Mouse (Mus musculus) hindbrain, embryonic 16.5 days (tissue): ENCODE data around the gene D430041D05Rik. TPM values are rescaled to one million over a fixed set of nuclear protein-coding genes. Genes with fewer than 3 reads are reported as not detected.
A peak's percentile ranks its signal among the peaks of the same experiment; 100 is the strongest.

Experiments
- ATAC-seq: fragments of 200-750 bp; cut with Nextera tagmentation; 2 replicates; pipeline ENCODE4 v1.8.0; 2017; ENCODE audit warnings: moderate TSS enrichment, moderate library complexity
- H3K27ac ChIP-seq: fragments of 300-500 bp; sonication (generic); 2 replicates; pipeline ENCODE4 v1.5.1; 2014; ENCODE audit warnings: low read depth, mild to moderate bottlenecking, control low read depth, low read length, moderate library complexity
- H3K27me3 ChIP-seq: fragments of 300-500 bp; sonication (generic); replicated peaks from 2 replicates; pipeline ENCODE4 v1.6.1; 2014; ENCODE audit warnings: low read length; ENCODE audit not compliant: control insufficient read depth, insufficient read depth
- H3K36me3 ChIP-seq: fragments of 300-500 bp; sonication (generic); 2 replicates; pipeline ENCODE4 v1.6.1; 2014; ENCODE audit warnings: mild to moderate bottlenecking, low read length, moderate library complexity, mixed read lengths; ENCODE audit not compliant: control insufficient read depth, insufficient read depth
- H3K4me1 ChIP-seq: fragments of 300-500 bp; sonication (generic); 2 replicates; pipeline ENCODE4 v1.6.1; 2014; ENCODE audit warnings: low read depth, low read length; ENCODE audit not compliant: control insufficient read depth, insufficient read depth
- H3K4me2 ChIP-seq: fragments of 300-500 bp; sonication (generic); 2 replicates; pipeline ENCODE4 v1.6.1; 2014; ENCODE audit warnings: mild to moderate bottlenecking, low read length, control low read depth, moderate library complexity
- H3K4me3 ChIP-seq: fragments of 300-500 bp; sonication (generic); 2 replicates; pipeline ENCODE4 v1.5.1; 2014; ENCODE audit warnings: mild to moderate bottlenecking, low read length, control low read depth, moderate library complexity
- H3K9ac ChIP-seq: fragments of 300-500 bp; sonication (generic); 2 replicates; pipeline ENCODE4 v1.6.1; 2014; ENCODE audit warnings: low read depth, mild to moderate bottlenecking, control low read depth, low read length, moderate library complexity
- H3K9me3 ChIP-seq: fragments of 300-500 bp; sonication (generic); 2 replicates; pipeline ENCODE4 v1.6.1; 2014; ENCODE audit warnings: mild to moderate bottlenecking, low read length, moderate library complexity; ENCODE audit not compliant: control insufficient read depth
- WGBS: fragments of 180-500 bp; shearing (Covaris S2); extraction: QIAGEN DNeasy Blood & Tissue Kit; methylation state at CpG from one replicate; pipeline ENCODE4 v1.1.7; 2014; 5-methylcytosine and 5-hydroxymethylcytosine counted together
- polyA plus RNA-seq: library from polyadenylated mRNA; unstranded; fragments of >200 nt; fragmentation: Nextera tagmentation; extraction: Ambion mirVana; gene quantifications from 2 replicates; pipeline ENCODE4 v1.2.1, GENCODE M21; 2015

The D430041D05Rik gene
- polyA plus RNA-seq, 1 experiment from 2014 or later: 8.9 TPM

DNA sequence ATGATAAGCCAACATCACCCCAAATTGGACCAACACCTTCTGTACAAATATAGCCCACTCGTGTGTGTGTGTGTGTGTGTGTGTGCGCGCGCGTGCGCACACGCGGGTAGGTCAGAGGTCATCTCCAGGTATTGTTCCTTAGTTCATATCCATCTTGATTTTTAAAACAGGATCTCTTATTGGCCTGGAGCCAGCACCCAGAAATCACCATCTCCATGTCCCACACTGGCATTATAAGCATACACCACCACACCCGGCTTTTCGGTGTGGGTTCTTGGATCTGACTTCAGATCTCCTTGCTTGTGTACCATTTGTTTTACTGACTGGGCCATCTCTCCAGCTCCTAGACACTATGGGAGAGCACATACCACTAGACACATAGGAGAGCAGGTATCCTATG is 91.4 kb downstream of the D430041D05Rik start:
- ATAC-seq: no peak
- 96% methylated on average over 10 of the region's 10 CpGs for WGBS
- Histone ChIP-seq H3K4me3 (no peak overlapping the region), H3K9me3 (no peaks in the 10 kb centered on the region), H3K27me3 (no peaks in the 10 kb centered on the region), H3K4me2 (no peak overlapping the region), H3K9ac (no peak overlapping the region), H3K4me1 (peaks cover 17% of the 10 kb centered on the region), H3K27ac (no peak overlapping the region), H3K36me3 (no peaks in the 10 kb centered on the region)

DNA sequence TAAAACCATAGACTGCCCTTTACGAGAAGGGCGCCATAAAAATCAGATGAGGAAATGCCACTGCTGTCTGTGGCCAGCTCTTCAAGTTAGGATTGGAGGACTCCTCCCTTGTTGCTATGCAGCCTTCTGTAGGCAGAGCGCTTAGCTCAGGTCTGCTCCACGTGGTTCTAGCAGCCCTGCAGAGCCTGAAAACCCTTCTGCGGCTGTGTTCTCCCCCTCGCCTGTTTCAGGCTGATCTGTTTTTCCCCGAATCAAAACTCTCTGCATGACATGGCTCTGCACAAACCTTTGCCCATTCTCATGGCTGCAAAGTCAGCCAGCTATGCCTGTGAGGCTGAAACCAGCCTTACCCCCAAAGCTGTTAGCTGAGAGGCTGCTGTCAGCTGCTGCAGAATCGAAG is 91.9 kb downstream of the D430041D05Rik start:
- H3K4me3 ChIP-seq: no peak overlapping the region
- no peak overlapping the region for H3K4me2 ChIP-seq
- no peaks in the 10 kb centered on the region for H3K27me3 ChIP-seq
- H3K27ac ChIP-seq: peak overlapping the region; percentile 71
- peaks cover 17% of the 10 kb centered on the region for H3K4me1 ChIP-seq
- ATAC-seq: peak; percentile 84
- H3K9ac ChIP-seq: no peak overlapping the region
- H3K9me3 ChIP-seq: no peaks in the 10 kb centered on the region
- 48% methylated on average over 8 of the region's 8 CpGs for WGBS
- no peaks in the 10 kb centered on the region for H3K36me3 ChIP-seq

DNA sequence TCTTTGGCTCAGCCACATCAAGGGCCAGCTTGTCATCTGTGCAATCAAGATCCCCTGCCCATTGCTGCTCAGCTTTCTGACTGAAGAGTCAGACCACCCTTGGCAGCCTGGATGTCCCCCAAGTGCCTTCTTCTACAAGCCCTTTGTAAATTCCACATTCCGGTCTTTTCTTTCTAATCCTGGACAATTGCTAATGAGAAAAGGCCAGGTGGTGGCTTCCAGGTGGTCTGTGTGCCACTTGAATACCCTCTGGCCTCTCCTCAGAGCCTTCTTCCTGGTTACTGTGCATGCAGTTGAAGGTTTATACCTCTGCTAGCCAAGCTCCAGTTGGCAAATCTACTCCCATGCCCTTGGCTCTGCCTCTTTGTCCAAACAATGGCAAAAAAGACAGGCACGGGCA is 92.6 kb downstream of the D430041D05Rik start:
- Histone ChIP-seq H3K9me3 (no peaks in the 10 kb centered on the region), H3K4me1 (peaks cover 17% of the 10 kb centered on the region), H3K9ac (no peak overlapping the region), H3K27me3 (no peaks in the 10 kb centered on the region), H3K27ac (no peak overlapping the region), H3K4me3 (no peak overlapping the region), H3K4me2 (no peak overlapping the region), H3K36me3 (no peaks in the 10 kb centered on the region)
- 89% methylated on average over 2 of the region's 2 CpGs for WGBS
- ATAC-seq: no peak

DNA sequence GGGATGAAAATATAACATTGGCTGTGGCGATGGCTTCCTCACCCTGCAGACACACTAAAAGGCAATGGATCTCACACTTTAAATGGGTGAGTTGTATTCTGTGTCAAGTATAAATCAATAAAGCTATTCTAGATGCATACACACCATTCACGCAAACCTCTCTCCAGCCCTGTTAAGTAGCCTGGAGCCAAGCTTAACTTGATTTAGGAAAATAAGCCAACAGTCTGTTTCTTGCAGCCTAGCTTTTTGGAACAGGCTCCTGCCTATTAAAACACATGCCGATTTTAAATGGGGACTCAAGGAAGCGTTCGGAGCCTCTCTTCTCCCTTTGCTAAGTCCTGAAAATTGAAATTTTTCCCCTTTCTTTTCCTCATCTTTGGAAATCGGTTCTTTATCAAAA is 93.2 kb downstream of the D430041D05Rik start:
- H3K9ac ChIP-seq: no peak overlapping the region
- H3K9me3 ChIP-seq: no peaks in the 10 kb centered on the region
- H3K27ac ChIP-seq: peak overlapping the region; percentile 6; the same call in 1 of the 2 replicates
- ATAC-seq: no peak
- H3K4me2 ChIP-seq: no peak overlapping the region
- no peaks in the 10 kb centered on the region for H3K36me3 ChIP-seq
- H3K27me3 ChIP-seq: no peaks in the 10 kb centered on the region
- H3K4me3 ChIP-seq: no peak overlapping the region
- H3K4me1 ChIP-seq: peaks cover 17% of the 10 kb centered on the region
- WGBS: 74% methylated on average over 6 of the region's 6 CpGs

DNA sequence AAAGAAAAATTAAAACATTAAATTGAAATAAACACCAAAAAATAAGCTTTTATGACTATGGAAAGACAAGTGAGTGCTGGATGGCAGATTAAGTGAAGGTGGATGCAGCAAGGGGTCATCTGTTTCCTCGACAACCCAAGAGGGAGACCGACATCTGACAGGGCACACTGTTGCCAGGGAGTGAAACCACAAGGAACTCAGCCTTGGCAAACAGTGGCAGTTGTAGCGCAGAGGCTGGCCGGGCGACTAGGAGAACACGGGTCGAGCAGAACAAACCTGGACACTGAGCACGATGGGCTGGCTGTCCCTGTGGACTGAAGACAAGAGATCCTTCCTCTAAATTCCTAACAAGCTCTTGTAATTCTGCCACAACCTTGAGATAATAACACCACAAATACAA is 94.3 kb downstream of the D430041D05Rik start:
- no peaks in the 10 kb centered on the region for H3K36me3 ChIP-seq
- H3K27ac ChIP-seq: no peak overlapping the region
- H3K9ac ChIP-seq: no peak overlapping the region
- H3K9me3 ChIP-seq: no peaks in the 10 kb centered on the region
- 47% methylated on average over 8 of the region's 8 CpGs for WGBS
- no peak overlapping the region for H3K4me2 ChIP-seq
- no peaks in the 10 kb centered on the region for H3K27me3 ChIP-seq
- H3K4me1 ChIP-seq: peaks cover 17% of the 10 kb centered on the region
- ATAC-seq: no peak
- no peak overlapping the region for H3K4me3 ChIP-seq

DNA sequence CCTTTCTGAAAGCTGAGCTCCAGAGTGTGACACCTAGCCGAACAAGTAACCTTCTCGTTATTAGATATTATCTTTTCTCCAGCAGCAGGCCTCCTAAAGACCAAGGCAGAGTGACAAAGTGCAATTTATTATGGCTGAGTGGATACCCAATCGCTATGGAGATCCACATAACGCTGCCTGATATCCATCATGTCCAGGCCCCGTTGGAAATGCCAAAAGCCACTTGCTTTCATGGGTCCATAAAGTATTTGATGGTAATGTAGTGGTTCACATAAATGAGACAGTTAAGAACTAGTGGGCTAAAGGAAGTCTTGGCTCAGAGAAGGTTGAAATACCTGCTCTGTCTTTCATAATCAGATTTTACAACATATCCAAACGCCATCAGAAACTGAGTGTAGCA is 97.6 kb downstream of the D430041D05Rik start:
- no peak overlapping the region for H3K4me2 ChIP-seq
- H3K27me3 ChIP-seq: no peaks in the 10 kb centered on the region
- peaks cover 2% of the 10 kb centered on the region for H3K4me1 ChIP-seq
- no peaks in the 10 kb centered on the region for H3K9me3 ChIP-seq
- H3K9ac ChIP-seq: no peak overlapping the region
- ATAC-seq: no peak
- H3K4me3 ChIP-seq: no peak overlapping the region
- H3K36me3 ChIP-seq: no peaks in the 10 kb centered on the region
- no peak overlapping the region for H3K27ac ChIP-seq
- 72% methylated on average over 6 of the region's 6 CpGs for WGBS

DNA sequence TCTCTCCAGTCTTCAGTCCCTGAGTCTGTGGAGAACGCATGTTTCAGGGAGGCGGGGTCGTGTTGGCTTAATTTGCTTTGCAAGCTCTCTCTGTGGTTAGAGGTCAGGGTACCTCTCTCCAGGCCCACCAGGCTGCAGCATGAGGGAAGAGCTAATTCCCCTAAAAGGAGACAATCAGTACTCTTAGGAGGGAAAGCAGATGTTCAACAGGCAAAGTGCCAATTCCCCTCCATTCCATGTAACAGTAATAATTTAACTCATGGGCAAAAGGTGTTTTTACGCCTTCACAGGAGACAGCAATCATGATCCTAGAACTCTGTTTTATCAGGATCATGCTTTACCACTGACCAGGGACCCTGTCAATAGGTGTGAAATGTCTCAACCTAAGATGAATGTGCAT is 103.7 kb downstream of the D430041D05Rik start:
- no peak for ATAC-seq
- Histone ChIP-seq H3K36me3 (no peaks in the 10 kb centered on the region), H3K4me1 (peaks cover 2% of the 10 kb centered on the region), H3K9ac (no peak overlapping the region), H3K27me3 (no peaks in the 10 kb centered on the region), H3K4me3 (no peak overlapping the region), H3K27ac (no peak overlapping the region), H3K4me2 (no peak overlapping the region), H3K9me3 (no peaks in the 10 kb centered on the region)
- 80% methylated on average over 4 of the region's 4 CpGs for WGBS

DNA sequence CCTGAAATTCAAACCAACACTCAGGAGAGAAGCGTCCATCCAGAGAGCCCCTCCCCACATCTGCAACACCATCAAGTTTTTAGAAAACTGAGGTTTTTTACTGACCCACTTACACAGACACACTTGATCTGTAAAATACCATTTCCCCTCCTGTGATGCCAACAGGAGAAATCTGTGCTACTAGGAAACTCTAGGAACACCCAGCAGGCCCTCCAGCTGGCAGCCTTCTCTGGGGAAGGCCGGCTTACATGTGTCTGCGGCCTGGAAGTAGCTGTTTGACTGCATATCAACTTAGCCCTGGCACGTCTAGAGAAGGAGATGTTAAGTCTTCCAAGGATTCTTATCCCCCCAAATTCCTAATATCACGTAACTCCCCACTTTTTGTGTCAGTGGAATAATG is 105.1 kb downstream of the D430041D05Rik start:
- Histone ChIP-seq H3K4me2 (no peak overlapping the region), H3K27me3 (no peaks in the 10 kb centered on the region), H3K4me1 (peaks cover 2% of the 10 kb centered on the region), H3K4me3 (no peak overlapping the region), H3K9me3 (no peaks in the 10 kb centered on the region), H3K9ac (no peak overlapping the region), H3K27ac (no peak overlapping the region), H3K36me3 (no peaks in the 10 kb centered on the region)
- 71% methylated on average over 5 of the region's 5 CpGs for WGBS
- ATAC-seq: no peak

DNA sequence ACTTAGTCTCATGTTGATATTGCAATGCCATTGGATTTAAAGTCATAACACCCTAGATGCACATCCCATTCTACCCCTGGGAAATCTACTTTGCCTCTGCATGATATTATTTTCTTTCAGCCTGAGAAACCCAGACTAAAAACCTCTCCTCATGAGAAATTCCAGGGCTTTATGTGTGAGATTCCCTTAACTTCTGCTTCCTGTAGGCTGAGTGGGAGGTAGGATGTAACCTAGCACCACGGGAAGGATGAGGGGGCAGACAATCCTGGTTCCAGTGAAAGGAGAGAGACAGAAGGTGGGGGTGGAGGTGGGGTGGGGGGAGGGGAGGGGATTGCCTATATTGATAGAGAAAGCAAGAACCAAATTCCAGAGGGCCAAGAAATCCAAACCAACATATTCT is 110.9 kb downstream of the D430041D05Rik start:
- Histone ChIP-seq H3K9me3 (no peaks in the 10 kb centered on the region), H3K4me3 (no peak overlapping the region), H3K27ac (no peak overlapping the region), H3K9ac (no peak overlapping the region), H3K4me2 (no peak overlapping the region), H3K36me3 (no peaks in the 10 kb centered on the region), H3K27me3 (no peaks in the 10 kb centered on the region), H3K4me1 (no peaks in the 10 kb centered on the region)
- ATAC-seq: no peak
- WGBS: 70% methylated on average over 1 of the region's 1 CpGs

DNA sequence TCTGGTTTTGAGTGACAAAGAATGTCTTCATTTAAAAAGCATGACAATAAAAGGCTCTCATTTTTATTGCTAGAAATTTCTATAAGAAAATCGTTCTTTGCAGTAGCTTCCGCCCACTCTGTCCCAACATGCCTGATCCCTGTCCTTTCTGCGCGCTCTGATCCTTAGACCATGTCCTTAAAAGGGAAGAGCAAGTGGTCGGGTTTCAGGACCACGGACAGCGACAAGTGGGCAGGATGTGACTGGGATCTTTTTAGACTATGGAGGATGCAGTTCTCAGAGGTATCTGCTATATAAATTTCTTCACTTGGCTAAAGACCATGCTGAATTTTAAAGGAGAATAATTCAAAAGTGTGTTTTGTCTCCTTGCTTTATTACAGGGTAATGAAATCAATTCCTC is 111.7 kb downstream of the D430041D05Rik start:
- no peak overlapping the region for H3K27ac ChIP-seq
- no peaks in the 10 kb centered on the region for H3K9me3 ChIP-seq
- no peaks in the 10 kb centered on the region for H3K4me1 ChIP-seq
- H3K36me3 ChIP-seq: no peaks in the 10 kb centered on the region
- no peaks in the 10 kb centered on the region for H3K27me3 ChIP-seq
- ATAC-seq: no peak
- WGBS: 25% methylated on average over 7 of the region's 7 CpGs
- H3K9ac ChIP-seq: no peak overlapping the region
- no peak overlapping the region for H3K4me2 ChIP-seq
- no peak overlapping the region for H3K4me3 ChIP-seq
